Mouse (Mus musculus) CH12.LX (cell line): ENCODE measurements around the gene Antxrl. TPM values are rescaled to one million over a fixed set of nuclear protein-coding genes. Genes with fewer than 3 reads are reported as not detected.

Source experiments
- DNase-seq: peaks from one replicate; pipeline ENCODE4 v3.0.0-alpha.2; 2013; ENCODE audit errors: extremely low read depth
- H3K27ac ChIP-seq: 2 replicates; pipeline ENCODE4 v1.5.1; 2012; ENCODE audit warnings: low read depth, mild to moderate bottlenecking, control low read depth, moderate library complexity; ENCODE audit not compliant: insufficient read depth
- H3K27me3 ChIP-seq: replicated peaks from 2 replicates; pipeline ENCODE3; 2012; ENCODE audit warnings: inconsistent platforms
- H3K36me3 ChIP-seq, 2 experiments: replicated peaks in 1 of 2; 2 replicates each; pipeline versions ENCODE3 to v1.6.1; 2012; ENCODE audit warnings: inconsistent platforms in 1 of 2, low read length in 1 of 2, mild to moderate bottlenecking in 1 of 2, mixed read lengths in 1 of 2, moderate library complexity in 1 of 2; ENCODE audit not compliant: control insufficient read depth in 1 of 2, insufficient read depth in 1 of 2
- H3K4me1 ChIP-seq, 2 experiments: 2 replicates each; pipeline ENCODE4 v1.6.1; 2012; ENCODE audit warnings: inconsistent platforms in 1 of 2, moderate library complexity in 1 of 2; ENCODE audit not compliant: insufficient read depth in 2 of 2, control insufficient read depth in 1 of 2
- H3K4me2 ChIP-seq: 2 replicates; pipeline ENCODE4 v1.6.1; 2012; ENCODE audit warnings: low read depth, mild to moderate bottlenecking, control low read depth; ENCODE audit not compliant: poor library complexity, insufficient read depth, severe bottlenecking
- H3K4me3 ChIP-seq, 3 experiments: fragments of 150-350 bp in 1 of 3; sonication (generic) in 1 of 3; replicated peaks in 1 of 3; 2 replicates each; pipeline versions ENCODE3 to v1.5.1; 2011 to 2012; ENCODE audit warnings: low read depth in 2 of 3, low read length in 2 of 3, mild to moderate bottlenecking in 2 of 3, moderate library complexity in 2 of 3, control low read depth in 1 of 3, improper control_type of control experiment in 1 of 3, inconsistent platforms in 1 of 3, mixed read lengths in 1 of 3; ENCODE audit not compliant: poor library complexity in 1 of 3
- H3K79me2 ChIP-seq: replicated peaks from 2 replicates; pipeline ENCODE4 v1.6.1; 2012; ENCODE audit warnings: mild to moderate bottlenecking, moderate library complexity; ENCODE audit not compliant: control insufficient read depth, poor library complexity, insufficient read depth, severe bottlenecking; ENCODE audit errors: extremely low read depth
- H3K9ac ChIP-seq: 2 replicates; pipeline ENCODE4 v1.6.1; 2012; ENCODE audit warnings: low read depth, mild to moderate bottlenecking, control low read depth, moderate library complexity; ENCODE audit not compliant: insufficient read depth
- H3K9me3 ChIP-seq: replicated peaks from 2 replicates; pipeline ENCODE3; 2012; ENCODE audit warnings: low read length, inconsistent platforms, mixed read lengths
- BHLHE40 ChIP-seq: IDR thresholded peaks from 2 replicates; pipeline ENCODE4 v1.6.1; 2011; ENCODE audit warnings: mild to moderate bottlenecking, low read depth, low read length, improper control_type of control experiment
- CHD1 ChIP-seq: IDR thresholded peaks from 2 replicates; pipeline ENCODE4 v1.6.1; 2012; ENCODE audit warnings: low read depth, low read length, improper control_type of control experiment, inconsistent platforms
- CHD2 ChIP-seq: IDR thresholded peaks from 2 replicates; pipeline ENCODE4 v1.6.1; 2011; ENCODE audit warnings: low read length, improper control_type of control experiment
- ELF1 ChIP-seq: IDR thresholded peaks from 2 replicates; pipeline ENCODE4 v1.6.1; 2014; ENCODE audit warnings: low read depth, mild to moderate bottlenecking, inconsistent platforms, low read length, improper control_type of control experiment
- EP300 ChIP-seq: IDR thresholded peaks from 2 replicates; pipeline ENCODE4 v1.6.1; 2011; ENCODE audit warnings: low read length, improper control_type of control experiment
- ETS1 ChIP-seq: conservative IDR thresholded peaks from 2 replicates; pipeline ENCODE4 v1.6.1; 2012; ENCODE audit warnings: low read depth, mild to moderate bottlenecking, inconsistent platforms, low read length, improper control_type of control experiment, moderate library complexity
- HCFC1 ChIP-seq: IDR thresholded peaks from 2 replicates; pipeline ENCODE4 v1.6.1; 2012; ENCODE audit warnings: low read depth, mild to moderate bottlenecking, inconsistent platforms, low read length, improper control_type of control experiment
- IRF4 ChIP-seq: IDR thresholded peaks from 2 replicates; pipeline ENCODE4 v1.6.1; 2014; ENCODE audit warnings: low read depth, mild to moderate bottlenecking, inconsistent platforms, low read length, improper control_type of control experiment
- JUN ChIP-seq: IDR thresholded peaks from 2 replicates; pipeline ENCODE4 v1.6.1; 2011; ENCODE audit warnings: low read depth, mild to moderate bottlenecking, low read length, improper control_type of control experiment, moderate library complexity; ENCODE audit not compliant: insufficient read depth
- KAT2A ChIP-seq: IDR thresholded peaks from 2 replicates; pipeline ENCODE4 v1.6.1; 2012; ENCODE audit warnings: low read length, improper control_type of control experiment, inconsistent platforms; ENCODE audit not compliant: insufficient replicate concordance
- MAFK ChIP-seq: IDR thresholded peaks from 2 replicates; pipeline ENCODE4 v1.6.1; 2011; ENCODE audit warnings: low read length, improper control_type of control experiment; ENCODE audit not compliant: insufficient replicate concordance
- MAX ChIP-seq: IDR thresholded peaks from 2 replicates; pipeline ENCODE4 v1.6.1; 2011; ENCODE audit warnings: low read length, improper control_type of control experiment
- MAZ ChIP-seq: IDR thresholded peaks from 2 replicates; pipeline ENCODE4 v1.6.1; 2012; ENCODE audit warnings: low read depth, mild to moderate bottlenecking, inconsistent platforms, low read length, improper control_type of control experiment, moderate library complexity
- MEF2A ChIP-seq: IDR thresholded peaks from 2 replicates; pipeline ENCODE4 v1.6.1; 2014; ENCODE audit warnings: low read depth, mild to moderate bottlenecking, inconsistent platforms, low read length, improper control_type of control experiment, borderline replicate concordance
- MXI1 ChIP-seq: IDR thresholded peaks from 2 replicates; pipeline ENCODE4 v1.6.1; 2011; ENCODE audit warnings: mild to moderate bottlenecking, low read depth, low read length, improper control_type of control experiment
- MYC ChIP-seq: IDR thresholded peaks from 2 replicates; pipeline ENCODE4 v1.6.1; 2011; ENCODE audit warnings: low read depth, mild to moderate bottlenecking, improper control_type of control experiment, low read length
- NRF1 ChIP-seq: IDR thresholded peaks from 2 replicates; pipeline ENCODE4 v1.6.1; 2014; ENCODE audit warnings: low read depth, mild to moderate bottlenecking, inconsistent platforms, low read length, improper control_type of control experiment, moderate library complexity
- PAX5 ChIP-seq: IDR thresholded peaks from 2 replicates; pipeline ENCODE4 v1.6.1; 2012; ENCODE audit warnings: low read length, inconsistent platforms, mixed read lengths
- POLR2A ChIP-seq: IDR thresholded peaks from 2 replicates; pipeline ENCODE4 v1.6.1; 2011; ENCODE audit warnings: low read depth, mild to moderate bottlenecking, improper control_type of control experiment, low read length
- POLR2AphosphoS2 ChIP-seq: IDR thresholded peaks from 2 replicates; pipeline ENCODE4 v1.6.1; 2011; ENCODE audit warnings: low read depth, low read length, improper control_type of control experiment
- RAD21 ChIP-seq: IDR thresholded peaks from 2 replicates; pipeline ENCODE4 v1.6.1; 2011; ENCODE audit warnings: low read depth, mild to moderate bottlenecking, low read length, improper control_type of control experiment, moderate library complexity
- RCOR1 ChIP-seq: conservative IDR thresholded peaks from 2 replicates; pipeline ENCODE4 v1.6.1; 2012; ENCODE audit warnings: low read depth, mild to moderate bottlenecking, inconsistent platforms, low read length, improper control_type of control experiment
- SIN3A ChIP-seq: IDR thresholded peaks from 2 replicates; pipeline ENCODE4 v1.6.1; 2012; ENCODE audit warnings: low read length, improper control_type of control experiment, inconsistent platforms
- SMC3 ChIP-seq: IDR thresholded peaks from 2 replicates; pipeline ENCODE4 v1.6.1; 2011; ENCODE audit warnings: low read depth, low read length, improper control_type of control experiment
- TCF12 ChIP-seq: IDR thresholded peaks from 2 replicates; pipeline ENCODE4 v1.6.1; 2014; ENCODE audit warnings: low read depth, mild to moderate bottlenecking, inconsistent platforms, low read length, improper control_type of control experiment
- UBTF ChIP-seq: IDR thresholded peaks from 2 replicates; pipeline ENCODE4 v1.6.1; 2012; ENCODE audit warnings: low read depth, mild to moderate bottlenecking, inconsistent platforms, low read length, improper control_type of control experiment, moderate library complexity
- USF1 ChIP-seq: IDR thresholded peaks from 2 replicates; pipeline ENCODE4 v1.6.1; 2014; ENCODE audit warnings: low read depth, mild to moderate bottlenecking, inconsistent platforms, low read length, improper control_type of control experiment
- USF2 ChIP-seq: conservative IDR thresholded peaks from 2 replicates; pipeline ENCODE4 v1.6.1; 2011; ENCODE audit warnings: low read depth, low read length, improper control_type of control experiment
- ZC3H11A ChIP-seq: IDR thresholded peaks from 2 replicates; pipeline ENCODE4 v1.6.1; 2012; ENCODE audit warnings: low read depth, mild to moderate bottlenecking, inconsistent platforms, low read length, improper control_type of control experiment
- ZKSCAN1 ChIP-seq: IDR thresholded peaks from 2 replicates; pipeline ENCODE4 v1.6.1; 2012; ENCODE audit warnings: low read depth, inconsistent platforms, low read length, improper control_type of control experiment, borderline replicate concordance
- ZMIZ1 ChIP-seq: IDR thresholded peaks from 2 replicates; pipeline ENCODE4 v1.6.1; 2012; ENCODE audit warnings: low read depth, mild to moderate bottlenecking, inconsistent platforms, low read length, improper control_type of control experiment
- ZNF384 ChIP-seq: IDR thresholded peaks from 2 replicates; pipeline ENCODE4 v1.6.1; 2012; ENCODE audit warnings: low read depth, low read length, improper control_type of control experiment, inconsistent platforms
- dilution Hi-C: fragments of 300-500 bp; cut with MboI; formaldehyde crosslinking; loops from 2 replicates; pipeline ENCODE4 v1.14.3; 2020; ENCODE audit warnings: low sequenced_read_pairs; ENCODE audit not compliant: extremely low pct_unique_long_range_greater_than_20kb, extremely low pct_ligation_motif_present
- in situ Hi-C: fragments of 300-500 bp; cut with MboI; formaldehyde crosslinking; loops from 3 replicates; pipeline ENCODE4 v1.14.3; 2019; ENCODE audit warnings: low sequenced_read_pairs, low pct_ligation_motif_present, low pct_unique_long_range_greater_than_20kb, mixed read lengths
- polyA plus RNA-seq: library from polyadenylated mRNA; unstranded; fragments of >175 nt; gene quantifications from 2 replicates; pipeline ENCODE4 v1.2.1, GENCODE M21; 2012; ENCODE audit warnings: low read depth; ENCODE audit not compliant: insufficient read length
- total RNA-seq, 2 experiments: library from RNA; depleted of rRNA; stranded (reverse); fragments of 300-350 nt in 1 of 2; fragments of >200 nt in 1 of 2; gene quantifications; 2 replicates each; pipeline ENCODE4 v1.2.3; 2012 to 2014

The Antxrl gene
- total and polyA plus RNA-seq, 3 experiments = not detected

DNA sequence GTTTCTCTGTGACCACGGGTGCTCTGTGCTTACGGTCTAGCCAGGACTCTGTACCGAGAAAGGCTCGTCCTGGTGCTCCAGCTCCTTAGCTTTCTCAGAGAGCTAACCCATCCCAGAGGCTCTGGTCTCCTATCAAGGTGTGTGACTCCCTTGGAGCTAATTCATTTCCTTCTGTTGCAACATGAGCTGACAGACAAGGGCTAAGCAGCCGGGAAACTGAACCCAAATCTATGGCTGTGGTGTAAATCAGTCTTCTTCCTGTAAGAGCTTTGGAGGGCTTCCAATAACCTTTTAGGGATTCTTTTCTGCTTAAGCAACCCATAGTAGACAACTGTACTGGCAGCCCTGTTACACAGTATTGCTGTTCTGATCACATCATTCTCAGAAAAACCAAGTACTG, 50.1 kb downstream of the Antxrl start, which contains the start of gene A630023A22Rik:
TSS of gene A630023A22Rik (minus strand) at position 154 of the 400 bp plus-strand sequence.
- Histone ChIP-seq H3K4me1 (peaks cover 4 to 20% of the 10 kb centered on the region in 2 experiments; a peak in 3 of 4 replicates), H3K4me2 (no peak within 1 kb of the TSS)

DNA sequence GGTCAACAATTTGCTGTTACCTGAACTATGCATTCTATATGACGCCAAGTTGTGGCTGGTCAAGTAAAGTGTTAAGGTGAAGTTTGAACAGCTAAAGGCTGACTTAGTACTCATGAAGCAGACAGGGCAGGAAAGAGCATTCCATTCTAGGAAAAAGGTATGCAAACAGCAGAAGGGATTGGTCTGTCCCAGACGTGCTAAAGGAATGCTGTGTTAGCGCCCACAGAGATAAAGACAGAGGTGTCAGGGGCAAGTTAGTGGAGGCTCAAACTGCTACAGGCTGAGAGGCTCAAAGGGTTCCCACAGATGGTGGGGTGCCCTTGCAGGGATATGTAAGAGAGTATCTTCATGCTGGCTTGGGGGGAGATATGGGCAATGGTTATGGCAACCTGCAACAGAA, 51.3 kb downstream of the Antxrl start:
- Histone ChIP-seq H3K27me3 (no peaks in the 10 kb centered on the region), H3K36me3 (no peaks in the 10 kb centered on the region), H3K4me3 (no peak overlapping the region), H3K4me2 (no peak overlapping the region), H3K27ac (no peak overlapping the region), H3K9ac (no peak overlapping the region), H3K79me2 (no peaks in the 10 kb centered on the region), H3K4me1 (peaks cover 4 to 23% of the 10 kb centered on the region in 2 experiments; a peak in 3 of 4 replicates), H3K9me3 (no peaks in the 10 kb centered on the region)
- dilution Hi-C loops = no loop called here
- no peak for DNase-seq
- in situ Hi-C loops = no loop called here
- TF ChIP-seq ETS1 (no peak), USF2 (no peak), ZMIZ1 (no peak), ELF1 (no peak), MAZ (no peak), ZC3H11A (no peak), MAX (no peak), CHD2 (no peak), POLR2A (no peak), SMC3 (no peak), CHD1 (no peak), UBTF (no peak), TCF12 (no peak), IRF4 (no peak), EP300 (no peak), NRF1 (no peak), BHLHE40 (no peak), RCOR1 (no peak)

More for the DNA sequence above, 50.1 kb downstream of the Antxrl start, which contains the start of gene A630023A22Rik:
- Histone ChIP-seq H3K9ac (no peak within 1 kb of the TSS), H3K79me2 (no peaks in the 10 kb centered on the region), H3K27me3 (no peaks in the 10 kb centered on the region), H3K9me3 (no peaks in the 10 kb centered on the region), H3K4me3 (no peak within 1 kb of the TSS), H3K27ac (no peak within 1 kb of the TSS), H3K36me3 (no peaks in the 10 kb centered on the region)
- DNase-seq = no peak
- in situ Hi-C loops (no loop called here), dilution Hi-C loops (no loop called here)
- no peak for TF ChIP-seq POLR2A
- TF ChIP-seq MAZ = no peak
- TF ChIP-seq KAT2A = no peak
- no peak for TF ChIP-seq ELF1
- no peak for TF ChIP-seq MAFK
- no peak for TF ChIP-seq JUN
- TF ChIP-seq MEF2A = no peak
- TF ChIP-seq ZNF384 = no peak
- no peak for TF ChIP-seq PAX5
- TF ChIP-seq MXI1 = no peak
- no peak for TF ChIP-seq ZC3H11A
- TF ChIP-seq HCFC1 = no peak
- no peak for TF ChIP-seq ZKSCAN1
- no peak for TF ChIP-seq RAD21
- TF ChIP-seq USF1 = no peak
- no peak for TF ChIP-seq POLR2AphosphoS2
- no peak for TF ChIP-seq SIN3A
- no peak for TF ChIP-seq NRF1
- no peak for TF ChIP-seq MAX
- no peak for TF ChIP-seq MYC
